Mouse (Mus musculus): ENCODE data around the gene Lama2.

DNA sequence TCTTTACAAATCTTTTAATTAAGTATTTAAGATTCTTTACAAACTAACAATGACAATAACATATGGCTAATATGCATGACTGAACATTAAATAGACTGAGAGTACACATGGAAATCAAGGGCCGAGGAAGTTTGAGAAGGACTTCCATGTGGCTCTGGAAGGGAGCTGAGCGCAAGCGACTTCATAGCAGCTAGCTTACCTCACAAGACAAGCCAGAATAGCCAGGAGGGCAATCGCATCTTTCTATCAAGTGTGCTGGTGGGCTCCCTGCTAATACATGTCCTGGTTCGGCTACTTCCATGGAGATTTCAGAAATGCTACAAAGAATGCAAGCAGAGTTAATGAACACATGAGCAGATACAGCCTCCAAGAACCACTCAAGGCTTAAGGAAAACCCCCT, 435.4 kb downstream of the Lama2 start:
- TF ChIP-seq POLR2A (IDR thresholded peaks at IDR 0.05; ENCODE audit: low read depth, low read length), result no peak
- no peak for TF ChIP-seq CTCF (IDR thresholded peaks at IDR 0.05; ENCODE audit: extremely low read depth, insufficient read depth, insufficient read length, insufficient replicate concordance)

Measured in spleen, adult 2 months (tissue).